Mouse (Mus musculus) G1E (cell line): Measurements from ENCODE around the gene Map1lc3a.

Experiments
- CTCF ChIP-seq: IDR thresholded peaks from 2 replicates; pipeline ENCODE4 v1.5.1; 2012; ENCODE audit warnings: low read depth, low read length, inconsistent platforms, mixed read lengths
- GATA1 ChIP-seq: IDR thresholded peaks from 2 replicates; pipeline ENCODE4 v1.6.1; 2012; ENCODE audit warnings: borderline replicate concordance, low read length, inconsistent platforms, mixed read lengths

DNA sequence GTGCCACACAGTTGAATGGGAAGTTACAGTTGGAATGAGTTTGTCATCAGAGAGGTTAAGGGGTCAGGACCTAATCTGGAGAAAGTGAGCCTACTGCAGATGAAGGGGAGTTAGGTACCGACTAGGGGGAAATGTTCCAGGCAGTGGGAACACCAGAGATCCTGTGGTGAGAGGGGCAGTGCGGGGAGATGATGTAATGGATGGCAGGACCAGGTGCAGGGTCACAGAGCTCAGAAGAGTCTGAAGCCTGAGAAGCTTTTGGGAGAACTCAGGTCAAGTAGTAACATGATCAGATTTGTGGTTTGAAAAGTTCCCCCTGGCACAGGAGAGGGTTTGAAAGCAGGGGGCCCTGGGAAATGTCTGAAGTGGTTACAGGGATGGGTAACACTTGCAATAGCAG is 4.0 kb downstream of the Map1lc3a start:
- no peak for TF ChIP-seq CTCF
- TF ChIP-seq GATA1, result no peak
